Mouse (Mus musculus) hindbrain, embryonic 13.5 days (tissue): ENCODE results near the gene Spocd1. TPM values are rescaled to one million over a fixed set of nuclear protein-coding genes. Genes with fewer than 3 reads are reported as not detected.

Source experiments
- ATAC-seq: fragments of 200-750 bp; cut with Nextera tagmentation; 2 replicates; pipeline ENCODE4 v1.8.0; 2017; ENCODE audit warnings: moderate TSS enrichment; ENCODE audit not compliant: low FRiP score
- H3K27ac ChIP-seq: fragments of 300-500 bp; sonication (generic); 2 replicates; pipeline ENCODE4 v1.5.1; 2015; ENCODE audit warnings: inconsistent platforms, mild to moderate bottlenecking, moderate library complexity
- H3K27me3 ChIP-seq: fragments of 300-500 bp; sonication (generic); 2 replicates; pipeline ENCODE4 v1.6.1; 2015; ENCODE audit warnings: mild to moderate bottlenecking, inconsistent platforms
- H3K36me3 ChIP-seq: fragments of 300-500 bp; sonication (generic); 2 replicates; pipeline ENCODE4 v1.6.1; 2015; ENCODE audit warnings: mild to moderate bottlenecking, inconsistent platforms
- H3K4me1 ChIP-seq: fragments of 300-500 bp; sonication (generic); replicated peaks from 2 replicates; pipeline ENCODE4 v1.6.1; 2015; ENCODE audit warnings: inconsistent platforms
- H3K4me2 ChIP-seq: fragments of 300-500 bp; sonication (generic); 2 replicates; pipeline ENCODE4 v1.6.1; 2015; ENCODE audit warnings: inconsistent platforms, mild to moderate bottlenecking, moderate library complexity
- H3K4me3 ChIP-seq: fragments of 300-500 bp; sonication (generic); 2 replicates; pipeline ENCODE4 v1.5.1; 2015; ENCODE audit warnings: mild to moderate bottlenecking, inconsistent platforms
- H3K9ac ChIP-seq: fragments of 300-500 bp; sonication (generic); 2 replicates; pipeline ENCODE4 v1.6.1; 2015; ENCODE audit warnings: mild to moderate bottlenecking, inconsistent platforms
- H3K9me3 ChIP-seq: fragments of 300-500 bp; sonication (generic); 2 replicates; pipeline ENCODE4 v1.6.1; 2016; ENCODE audit warnings: inconsistent platforms
- WGBS: fragments of 180-500 bp; shearing (Covaris S2); methylation state at CpG from one replicate; pipeline ENCODE4 v1.1.7; 2015; 5-methylcytosine and 5-hydroxymethylcytosine counted together
- polyA plus RNA-seq: library from polyadenylated mRNA; unstranded; fragments of >200 nt; fragmentation: Nextera tagmentation; extraction: Ambion mirVana; gene quantifications from 2 replicates; pipeline ENCODE4 v1.2.1, GENCODE M21; 2015

The Spocd1 gene
- polyA plus RNA-seq, 1 experiment from 2014 or later, result not detected

DNA sequence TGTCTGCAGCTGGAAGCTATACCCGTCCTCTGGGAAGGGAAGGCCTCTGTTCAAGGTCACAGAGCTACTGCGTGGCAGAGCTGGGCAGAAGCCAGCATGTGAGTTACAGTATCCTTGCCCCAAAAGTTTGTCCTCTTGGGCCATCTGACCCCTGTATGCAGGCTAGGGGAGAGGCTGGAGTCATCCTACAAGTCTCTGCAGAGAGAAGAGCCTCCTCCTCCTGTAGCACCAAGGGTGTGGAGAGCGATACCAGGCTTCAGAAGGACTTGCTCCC lies 7.8 kb upstream of the Spocd1 start:
- Histone ChIP-seq H3K27ac (no peak overlapping the region), H3K9ac (no peak overlapping the region)

DNA sequence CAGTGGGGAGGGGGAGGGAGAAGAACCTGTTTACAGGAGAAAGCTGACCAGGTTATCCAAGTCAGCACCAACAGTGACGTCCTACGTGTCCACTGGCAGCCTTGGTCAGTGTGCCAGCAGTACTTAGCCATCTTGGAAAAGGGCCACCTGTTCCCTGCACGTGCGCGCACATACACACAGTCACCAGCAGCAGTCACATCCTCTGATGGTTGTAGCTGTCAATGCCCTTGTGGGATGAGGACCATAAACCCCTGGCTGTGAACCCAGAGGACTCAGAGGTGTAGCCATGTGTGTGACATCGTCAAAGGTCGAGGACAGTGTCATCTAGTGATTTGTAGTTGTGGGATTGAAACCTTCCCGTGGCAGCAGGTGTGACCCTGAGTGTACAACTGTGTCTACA lies 4.9 kb upstream of the Spocd1 start:
- no peak overlapping the region for H3K4me3 ChIP-seq
- ATAC-seq, result no peak
- no peak overlapping the region for H3K4me2 ChIP-seq
- peaks cover 18% of the 10 kb centered on the region; the same call in 1 of the 2 replicates for H3K4me1 ChIP-seq
- H3K27ac ChIP-seq, result no peak overlapping the region
- no peaks in the 10 kb centered on the region for H3K36me3 ChIP-seq
- no peaks in the 10 kb centered on the region for H3K27me3 ChIP-seq
- no peak overlapping the region for H3K9ac ChIP-seq
- H3K9me3 ChIP-seq, result no peaks in the 10 kb centered on the region
- 90% methylated on average over 8 of the region's 8 CpGs for WGBS

More for the DNA sequence above, 7.8 kb upstream of the Spocd1 start:
- Histone ChIP-seq H3K4me2 (no peak overlapping the region), H3K4me3 (no peak overlapping the region), H3K36me3 (no peaks in the 10 kb centered on the region), H3K9me3 (no peaks in the 10 kb centered on the region), H3K27me3 (no peaks in the 10 kb centered on the region), H3K4me1 (peaks cover 14% of the 10 kb centered on the region; the same call in 1 of the 2 replicates)
- WGBS, result 80% methylated on average over 3 of the region's 3 CpGs
- no peak for ATAC-seq

DNA sequence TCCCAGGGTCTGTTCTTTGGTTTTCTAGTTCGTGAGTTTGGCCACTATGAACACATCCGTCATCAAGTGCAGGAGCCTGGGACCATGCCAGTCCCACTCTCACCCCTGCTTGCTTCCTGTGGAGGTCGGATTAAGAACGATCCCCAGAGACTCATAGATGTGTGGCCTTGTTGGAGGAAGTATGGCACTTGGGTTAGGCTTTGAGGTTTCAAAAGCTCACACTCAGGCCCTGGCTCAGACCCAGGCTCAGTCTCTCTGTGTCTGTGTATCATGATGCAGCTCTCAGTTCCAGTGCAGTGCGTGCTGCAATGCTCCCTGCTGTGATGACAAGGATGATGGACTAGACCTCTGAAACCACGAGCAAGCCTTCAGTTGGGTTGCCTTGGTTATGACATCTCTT lies 4.4 kb upstream of the Spocd1 start:
- no peak for ATAC-seq

DNA sequence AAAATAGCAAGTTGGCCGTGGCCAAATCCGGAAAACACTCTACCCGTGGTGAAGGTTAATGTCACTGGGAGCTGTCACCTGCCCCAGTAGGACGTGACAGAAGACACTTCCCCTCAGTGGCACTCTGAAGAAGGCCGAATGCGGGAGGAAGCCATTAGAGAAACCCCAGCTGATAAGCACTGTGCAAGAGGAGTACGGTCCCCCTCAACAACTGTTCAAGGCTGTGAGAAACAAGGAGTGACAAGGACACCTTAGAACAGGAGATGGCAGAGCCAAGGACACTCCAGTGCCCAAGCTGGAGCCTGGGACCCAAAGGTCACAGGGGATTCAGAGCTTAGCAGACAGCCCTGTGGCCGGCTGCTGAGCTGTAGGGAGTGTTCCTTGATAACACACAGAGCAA lies 2.5 kb upstream of the Spocd1 start:
- no peaks in the 10 kb centered on the region for H3K36me3 ChIP-seq
- no peak overlapping the region for H3K9ac ChIP-seq
- no peak overlapping the region for H3K4me2 ChIP-seq
- H3K9me3 ChIP-seq, result no peaks in the 10 kb centered on the region
- H3K27ac ChIP-seq, result no peak overlapping the region
- no peak overlapping the region for H3K4me3 ChIP-seq
- H3K27me3 ChIP-seq, result 0 out of 2 replicates have a peak, but pooled peaks cover 5% of the 10 kb centered on the region
- no peak for ATAC-seq
- H3K4me1 ChIP-seq, result 0 out of 2 replicates have a peak, but pooled peaks cover 10% of the 10 kb centered on the region
- WGBS, result 47% methylated on average over 8 of the region's 8 CpGs

More for the DNA sequence above, 4.4 kb upstream of the Spocd1 start:
- 67% methylated on average over 6 of the region's 6 CpGs for WGBS
- H3K36me3 ChIP-seq, result no peaks in the 10 kb centered on the region
- H3K4me2 ChIP-seq, result no peak overlapping the region
- no peak overlapping the region for H3K9ac ChIP-seq
- no peaks in the 10 kb centered on the region for H3K9me3 ChIP-seq
- H3K27me3 ChIP-seq, result 0 out of 2 replicates have a peak, but pooled peaks cover under 1% of the 10 kb centered on the region
- H3K4me1 ChIP-seq, result peaks cover 20% of the 10 kb centered on the region; the same call in 1 of the 2 replicates
- H3K4me3 ChIP-seq, result no peak overlapping the region
- H3K27ac ChIP-seq, result no peak overlapping the region

DNA sequence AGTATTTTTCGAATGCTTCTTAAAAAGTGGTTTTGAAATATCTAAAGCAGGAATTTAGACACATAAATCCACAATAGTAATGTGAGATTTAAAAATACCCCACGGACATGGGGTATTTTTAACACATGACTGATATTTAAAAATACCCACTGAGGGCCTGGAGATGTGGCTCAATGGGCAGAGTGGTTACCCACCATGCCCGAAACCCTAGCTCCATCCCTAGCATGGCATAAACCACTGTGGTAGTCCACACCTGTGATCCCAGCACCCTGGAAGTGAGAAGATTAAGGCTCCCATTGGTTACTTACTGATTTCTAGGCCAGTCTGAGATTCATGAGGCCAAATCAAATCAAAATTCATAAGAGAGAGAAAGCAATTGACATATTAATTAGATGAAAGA lies 2.0 kb upstream of the Spocd1 start:
- H3K27ac ChIP-seq, result no peak overlapping the region
- H3K4me2 ChIP-seq, result no peak overlapping the region
- 0 out of 2 replicates have a peak, but pooled peaks cover 5% of the 10 kb centered on the region for H3K27me3 ChIP-seq
- no peak overlapping the region for H3K9ac ChIP-seq
- H3K4me1 ChIP-seq, result 0 out of 2 replicates have a peak, but pooled peaks cover 10% of the 10 kb centered on the region
- no peak overlapping the region for H3K4me3 ChIP-seq
- H3K9me3 ChIP-seq, result no peaks in the 10 kb centered on the region
- ATAC-seq, result no peak
- 92% methylated on average over 3 of the region's 3 CpGs for WGBS
- H3K36me3 ChIP-seq, result no peaks in the 10 kb centered on the region

DNA sequence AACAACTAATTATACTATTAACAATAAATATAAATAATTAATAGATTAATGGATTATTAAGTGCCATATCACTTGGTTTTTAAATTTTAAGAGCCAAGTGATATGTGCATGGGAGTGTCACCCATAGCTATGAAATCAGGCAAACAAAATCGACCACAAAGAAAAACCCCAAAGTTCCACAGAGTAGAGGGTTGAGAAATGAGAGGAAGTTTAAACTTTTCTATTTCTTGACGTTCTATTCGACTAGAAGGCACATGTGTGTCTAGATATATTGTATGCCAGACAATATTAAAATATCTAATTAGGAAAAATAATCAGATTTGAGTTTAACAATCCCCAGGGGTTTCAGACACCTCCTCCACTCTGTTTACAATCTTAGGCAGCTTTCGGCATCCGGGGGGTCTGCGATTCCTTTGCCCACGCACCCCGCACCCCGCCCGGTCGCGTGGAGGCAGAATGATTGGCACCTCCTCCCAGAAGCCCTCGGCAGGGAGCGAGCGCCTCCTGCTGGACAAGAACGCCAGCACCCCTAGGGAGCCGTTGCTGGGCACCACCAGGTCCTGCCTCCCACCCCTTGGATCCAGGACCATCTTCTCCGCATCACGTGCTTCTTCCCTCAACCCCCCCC lies 811 bp upstream of the Spocd1 start:
- no peak for ATAC-seq
- Histone ChIP-seq H3K27me3 (0 out of 2 replicates have a peak, but pooled peaks cover 5% of the 10 kb centered on the region), H3K36me3 (no peaks in the 10 kb centered on the region), H3K9ac (no peak overlapping the region), H3K4me3 (no peak overlapping the region), H3K9me3 (no peaks in the 10 kb centered on the region), H3K27ac (no peak overlapping the region), H3K4me2 (peak overlapping the region; percentile 36), H3K4me1 (0 out of 2 replicates have a peak, but pooled peaks cover 10% of the 10 kb centered on the region)
- WGBS, result 7% methylated on average over 19 of the region's 19 CpGs

DNA sequence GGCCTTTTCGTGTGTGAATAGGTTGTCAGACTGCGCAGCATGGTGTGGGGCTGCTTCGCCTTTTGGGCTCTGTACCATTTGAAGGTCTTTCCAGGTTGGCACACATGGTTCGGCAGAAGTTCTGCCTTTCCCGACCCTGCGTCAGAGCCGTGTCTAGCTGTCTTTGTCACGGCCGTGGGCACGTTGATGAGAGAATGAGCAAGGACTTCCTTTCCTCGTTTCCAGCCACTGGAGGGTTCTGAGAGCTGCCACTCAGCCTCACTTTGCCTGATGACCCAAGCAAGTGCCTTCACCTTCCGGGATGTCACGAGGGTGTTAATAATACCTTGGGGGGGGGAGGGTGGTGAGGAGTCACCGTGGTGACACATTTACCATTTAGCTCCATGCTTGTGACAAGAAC lies 4.6 kb downstream of the Spocd1 start:
- peaks cover 15% of the 10 kb centered on the region for H3K4me1 ChIP-seq
- no peaks in the 10 kb centered on the region for H3K9me3 ChIP-seq
- ATAC-seq, result no peak
- 68% methylated on average over 14 of the region's 14 CpGs for WGBS
- H3K27ac ChIP-seq, result no peak overlapping the region
- no peak overlapping the region for H3K4me2 ChIP-seq
- H3K4me3 ChIP-seq, result no peak overlapping the region
- no peaks in the 10 kb centered on the region for H3K36me3 ChIP-seq
- H3K27me3 ChIP-seq, result 0 out of 2 replicates have a peak, but pooled peaks cover 5% of the 10 kb centered on the region
- H3K9ac ChIP-seq, result no peak overlapping the region

DNA sequence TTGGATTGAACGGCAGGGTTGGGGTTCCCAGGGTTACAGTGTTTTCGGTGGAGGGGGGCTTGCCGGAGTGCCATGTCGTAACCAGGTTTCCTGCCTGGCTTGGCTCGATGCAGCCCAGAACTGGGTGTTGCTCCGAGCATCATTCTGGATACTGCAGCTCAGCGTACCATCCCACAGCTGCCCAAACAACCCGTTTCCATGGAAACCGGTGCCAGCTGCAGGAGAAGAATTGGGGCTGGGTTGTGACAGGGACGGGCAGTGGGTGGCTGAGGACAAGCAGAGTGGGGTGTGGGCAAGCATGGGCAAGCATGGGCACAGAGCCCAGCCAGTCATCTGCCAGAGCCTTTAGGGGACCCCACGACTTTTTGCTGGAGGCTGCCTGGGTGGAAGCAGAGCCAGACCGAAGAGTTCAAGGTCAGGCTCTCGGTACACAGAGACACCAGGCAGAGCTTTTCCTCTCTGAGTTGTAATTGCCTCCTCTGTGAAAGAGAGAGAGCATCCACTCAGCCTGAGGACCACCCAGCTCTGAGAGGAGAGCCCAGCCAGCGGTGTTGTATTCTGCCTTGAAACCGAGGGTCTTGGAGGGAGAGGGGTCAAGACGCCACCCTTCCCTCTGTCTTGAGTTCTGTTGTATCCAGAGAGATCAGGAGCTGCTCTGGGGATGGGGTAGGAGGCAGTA lies 5.3 kb downstream of the Spocd1 start:
- Histone ChIP-seq H3K9me3 (no peaks in the 10 kb centered on the region), H3K27ac (no peak overlapping the region), H3K4me2 (no peak overlapping the region), H3K4me3 (no peak overlapping the region), H3K4me1 (peaks cover 10% of the 10 kb centered on the region), H3K27me3 (0 out of 2 replicates have a peak, but pooled peaks cover 5% of the 10 kb centered on the region), H3K9ac (no peak overlapping the region), H3K36me3 (no peaks in the 10 kb centered on the region)
- WGBS, result 66% methylated on average over 16 of the region's 16 CpGs
- ATAC-seq, result no peak

DNA sequence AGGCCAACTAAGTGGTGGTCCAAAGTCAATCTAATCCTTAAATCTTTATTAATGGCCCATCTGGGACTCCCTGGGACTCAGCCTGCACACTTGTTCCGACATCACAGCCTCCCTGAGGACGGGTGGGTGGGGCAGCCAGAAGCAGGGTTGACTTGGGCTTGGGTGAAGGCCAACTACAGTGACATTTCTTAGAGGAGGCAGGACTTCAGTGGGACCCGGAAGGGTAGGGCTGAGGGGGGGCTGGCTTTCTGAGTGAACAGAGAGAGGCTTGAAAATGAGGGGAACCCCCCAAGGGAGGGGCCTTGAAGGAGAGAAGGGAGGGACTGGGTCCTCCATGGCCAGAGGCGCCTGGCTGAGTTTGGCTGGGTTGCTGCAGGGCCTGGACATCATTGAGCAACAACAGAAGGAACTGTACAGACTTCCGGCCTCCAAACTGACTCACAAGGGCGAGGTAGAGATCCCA lies 22.3 kb downstream of the Spocd1 start:
- H3K4me1 ChIP-seq, result peaks cover 16% of the 10 kb centered on the region; the same call in 1 of the 2 replicates
- WGBS, result 72% methylated on average over 6 of the region's 6 CpGs
- peaks cover 22% of the 10 kb centered on the region for H3K27me3 ChIP-seq
- H3K4me3 ChIP-seq, result no peak overlapping the region
- no peaks in the 10 kb centered on the region for H3K9me3 ChIP-seq
- H3K36me3 ChIP-seq, result no peaks in the 10 kb centered on the region
- H3K9ac ChIP-seq, result no peak overlapping the region
- H3K27ac ChIP-seq, result no peak overlapping the region
- no peak for ATAC-seq
- no peak overlapping the region for H3K4me2 ChIP-seq

DNA sequence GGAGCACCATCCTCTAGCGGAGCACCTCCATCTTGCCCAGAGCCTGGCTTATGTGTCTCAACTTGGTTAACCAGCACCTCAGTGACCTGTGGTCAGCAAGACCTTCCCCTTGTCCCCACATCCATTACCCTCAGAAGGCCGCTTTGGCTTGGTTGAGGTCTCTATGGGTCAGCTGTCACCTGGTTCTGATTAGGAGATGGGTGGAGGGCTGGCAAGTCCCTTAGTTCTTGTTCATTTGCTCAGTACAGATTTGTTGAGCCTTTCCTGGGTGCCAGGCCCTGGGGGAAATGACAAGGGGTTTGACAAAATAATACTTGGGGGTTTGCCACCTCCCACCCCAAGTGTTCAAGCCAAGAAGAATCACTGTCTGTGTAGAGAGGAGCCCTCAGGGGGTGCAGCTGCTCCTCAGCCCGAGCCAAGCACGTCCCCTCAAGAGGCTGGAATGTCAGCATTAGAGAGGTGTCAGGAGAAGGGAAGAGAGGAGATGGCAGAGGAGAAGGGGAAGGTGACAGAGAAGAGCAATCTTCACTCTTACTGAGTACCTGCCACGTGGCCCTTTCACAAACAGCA lies 23.3 kb downstream of the Spocd1 start:
- Histone ChIP-seq H3K9me3 (no peaks in the 10 kb centered on the region), H3K27ac (no peak overlapping the region), H3K36me3 (no peaks in the 10 kb centered on the region), H3K4me3 (no peak overlapping the region), H3K27me3 (peaks cover 28% of the 10 kb centered on the region), H3K4me1 (peaks cover 16% of the 10 kb centered on the region; the same call in 1 of the 2 replicates), H3K4me2 (no peak overlapping the region), H3K9ac (no peak overlapping the region)
- WGBS, result 60% methylated on average over 5 of the region's 5 CpGs
- no peak for ATAC-seq

DNA sequence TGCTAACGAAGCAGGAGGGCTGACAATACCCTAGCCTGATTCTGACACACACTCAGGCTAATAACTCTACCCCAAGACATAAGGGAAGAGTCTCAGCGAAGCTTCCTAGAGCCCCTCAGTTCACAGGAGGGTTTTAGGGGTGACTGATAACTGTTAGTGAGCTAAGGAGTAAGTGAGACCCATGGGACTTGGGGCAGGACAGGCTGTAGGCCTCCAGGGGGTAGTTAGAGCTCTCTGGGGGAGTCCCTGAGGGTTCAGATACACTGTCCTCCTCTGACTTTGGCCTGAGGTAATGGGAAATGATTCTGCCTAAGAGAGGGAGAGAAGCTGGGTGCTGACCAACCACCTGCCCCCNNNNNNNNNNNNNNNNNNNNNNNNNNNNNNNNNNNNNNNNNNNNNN lies 25.5 kb downstream of the Spocd1 start:
- Histone ChIP-seq H3K9me3 (no peaks in the 10 kb centered on the region), H3K4me1 (peaks cover 17% of the 10 kb centered on the region; the same call in 1 of the 2 replicates), H3K9ac (no peak overlapping the region), H3K36me3 (no peaks in the 10 kb centered on the region), H3K4me2 (no peak overlapping the region), H3K27me3 (peaks cover 20% of the 10 kb centered on the region), H3K4me3 (no peak overlapping the region), H3K27ac (no peak overlapping the region)
- no peak for ATAC-seq
- 58% methylated on average over 2 of the region's 2 CpGs for WGBS

DNA sequence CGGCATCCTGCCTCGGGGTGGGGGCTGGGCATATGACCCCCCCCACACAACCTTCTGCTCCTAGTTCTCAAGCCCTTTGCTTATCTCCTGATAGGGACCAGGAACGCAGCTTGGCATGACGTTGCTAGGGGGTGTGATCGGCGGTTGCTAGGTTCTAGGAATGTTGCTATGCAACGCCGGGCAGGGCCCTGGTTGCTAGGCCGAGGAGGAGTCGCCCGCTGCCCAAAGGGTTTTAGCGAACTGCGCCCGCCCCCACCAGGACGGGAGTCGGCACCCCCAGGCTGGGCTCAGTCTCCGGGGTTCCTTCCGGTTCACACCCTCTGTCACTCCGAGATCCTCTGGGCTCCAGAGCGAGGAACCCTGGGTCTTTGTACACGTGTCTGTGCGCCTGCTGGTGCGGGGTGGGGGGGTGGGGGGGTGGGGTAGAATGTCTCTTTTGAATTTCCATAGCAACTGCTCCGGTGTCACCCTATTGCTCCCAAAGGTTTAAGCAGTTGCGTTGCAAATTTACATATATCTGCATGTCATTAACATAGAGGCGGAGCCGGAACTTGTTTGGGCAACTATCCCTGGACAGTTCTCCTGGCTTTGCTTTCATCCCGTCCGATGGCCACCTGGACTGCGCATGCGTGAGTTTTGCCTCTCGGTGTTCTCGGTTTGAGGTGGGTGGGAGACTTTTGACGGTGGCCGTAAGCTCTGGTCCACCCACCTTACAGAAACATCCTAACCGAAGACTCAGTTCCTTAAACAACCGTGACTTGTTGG lies 31.3 kb downstream of the Spocd1 start:
- H3K27ac ChIP-seq, result peak overlapping the region; percentile 87
- no peaks in the 10 kb centered on the region for H3K9me3 ChIP-seq
- H3K9ac ChIP-seq, result peak overlapping the region; percentile 69
- ATAC-seq, result peak; percentile 85
- WGBS, result 1% methylated on average over 37 of the region's 37 CpGs
- H3K36me3 ChIP-seq, result no peaks in the 10 kb centered on the region
- peak overlapping the region; percentile 93 for H3K4me2 ChIP-seq
- peak overlapping the region; percentile 44 for H3K4me3 ChIP-seq
- peaks cover 30% of the 10 kb centered on the region for H3K4me1 ChIP-seq
- H3K27me3 ChIP-seq, result peaks cover 12% of the 10 kb centered on the region; the same call in 1 of the 2 replicates
